Mouse (Mus musculus) T-helper 17 cell (primary cell): ENCODE results near the gene Cped1.
"Not testable (repeated sequence)": the region's sequence is repeated elsewhere in the genome, so short reads cannot be mapped to it uniquely, and the experiment has no call there.

ENCODE experiments used
- in situ Hi-C, 2 experiments: fragments of 300-600 bp; cut with MboI, MseI; formaldehyde crosslinking; loops; 1 replicate in 1 of 2; 2 replicates in 1 of 2; pipeline ENCODE4 v1.15.1; 2025; ENCODE audit warnings: high pct_unique_total_duplicates in 2 of 2

The Cped1 gene

GRCm38 (mm10) chr6:22216276-22216973 is 230.7 kb downstream of the Cped1 start:
- in situ Hi-C loops, result no loop called here

GRCm38 (mm10) chr6:22221134-22221533 is 235.4 kb downstream of the Cped1 start:
- in situ Hi-C loops, result no loop called here

- in situ Hi-C loops, result no loop called here
Measured at GRCm38 (mm10) chr6:22222087-22222486, 236.4 kb downstream of the Cped1 start.

GRCm38 (mm10) chr6:22222947-22223346 is 237.2 kb downstream of the Cped1 start:
- in situ Hi-C loops, result no loop called here

- in situ Hi-C loops, result no loop called here
Measured at GRCm38 (mm10) chr6:22224351-22224750, 238.6 kb downstream of the Cped1 start.

- in situ Hi-C loops, result no loop called here
Measured at GRCm38 (mm10) chr6:22231244-22231643, 245.5 kb downstream of the Cped1 start.

- in situ Hi-C loops, result no loop called here
Measured at GRCm38 (mm10) chr6:22233517-22233916, 247.8 kb downstream of the Cped1 start.

GRCm38 (mm10) chr6:22235133-22235532 is 249.4 kb downstream of the Cped1 start:
- in situ Hi-C loops, result no loop called here

GRCm38 (mm10) chr6:22243321-22243720 is 257.6 kb downstream of the Cped1 start:
- in situ Hi-C loops, result no loop called here

- in situ Hi-C loops, result no loop called here
Measured at GRCm38 (mm10) chr6:22246696-22247095, 261.0 kb downstream of the Cped1 start.

GRCm38 (mm10) chr6:22258784-22259183 is 273.1 kb downstream of the Cped1 start:
- in situ Hi-C loops, result no loop called here

- in situ Hi-C loops, result no loop called here
Measured at GRCm38 (mm10) chr6:22262519-22262918, 276.8 kb downstream of the Cped1 start.

GRCm38 (mm10) chr6:22264094-22264493 is 278.4 kb downstream of the Cped1 start:
- in situ Hi-C loops, result not testable (repeated sequence)

- in situ Hi-C loops, result no loop called here
Measured at GRCm38 (mm10) chr6:22266018-22266417, 280.3 kb downstream of the Cped1 start.

- in situ Hi-C loops, result no loop called here
Measured at GRCm38 (mm10) chr6:22267807-22268667, 282.3 kb downstream of the Cped1 start.

GRCm38 (mm10) chr6:22268677-22269076 is 283.0 kb downstream of the Cped1 start:
- in situ Hi-C loops, result no loop called here

GRCm38 (mm10) chr6:22269840-22270521 is 284.3 kb downstream of the Cped1 start:
- in situ Hi-C loops, result no loop called here

GRCm38 (mm10) chr6:22277941-22278340 is 292.2 kb downstream of the Cped1 start:
- in situ Hi-C loops, result no loop called here

GRCm38 (mm10) chr6:22280217-22280861 is 294.6 kb downstream of the Cped1 start:
- in situ Hi-C loops, result no loop called here

- in situ Hi-C loops, result no loop called here
Measured at GRCm38 (mm10) chr6:22282405-22282804, 296.7 kb downstream of the Cped1 start.

GRCm38 (mm10) chr6:22288004-22288736 is 302.5 kb downstream of the Cped1 start, which contains the start of gene Wnt16:
Wnt16 (plus strand) TSS chr6:22288227.
- in situ Hi-C loops, result no loop called here
